Mouse (Mus musculus): ENCODE data around the gene Rpp38.

DNA sequence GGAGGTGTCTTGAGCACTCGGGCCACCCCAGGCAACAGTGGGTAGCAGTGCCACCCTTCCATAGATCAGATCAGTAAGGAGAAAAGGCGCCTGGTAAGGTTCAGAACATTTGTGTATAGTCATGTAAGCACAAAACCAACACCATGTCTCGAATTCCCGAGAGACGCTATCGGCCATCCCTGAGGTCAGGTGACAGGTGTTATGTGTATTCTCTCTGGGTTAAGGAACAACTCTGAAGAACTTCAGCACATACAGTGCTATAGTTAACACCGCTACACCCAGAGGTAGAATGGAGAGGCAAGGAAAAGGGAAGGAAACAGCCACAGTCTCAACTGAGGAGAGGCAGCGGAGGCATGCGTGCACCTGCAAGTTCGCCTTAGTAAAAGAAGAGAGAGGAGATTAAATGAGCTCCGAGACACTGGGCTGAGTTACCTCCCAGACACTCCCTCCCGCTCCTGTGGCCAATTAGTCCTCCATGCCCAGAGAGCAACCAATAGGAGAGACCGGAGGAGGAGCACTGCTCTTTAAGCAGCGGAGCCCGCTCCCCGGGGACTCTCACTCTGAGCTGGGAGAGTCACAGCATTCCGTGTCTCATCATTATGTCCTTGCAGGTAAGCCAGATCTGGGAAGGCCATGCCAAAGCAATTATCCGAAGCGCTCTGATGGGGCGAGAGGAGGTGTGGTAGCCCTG, 3.3 kb upstream of the Rpp38 start, which contains the start of gene Acbd7:
- TF ChIP-seq POLR2A (IDR thresholded peaks at IDR 0.05; ENCODE audit: low read depth, low read length) (no peak), CTCF (IDR thresholded peaks at IDR 0.05; ENCODE audit: extremely low read depth, insufficient read depth, insufficient read length, insufficient replicate concordance) (no peak)

All from spleen, adult 2 months (tissue).